Mouse (Mus musculus) midbrain, embryonic 13.5 days (tissue): ENCODE measurements at regions not wholly inside any gene's neighbourhood (a gene's known extent, or its start where the extent isn't known, plus 50 kb on each side); places are given as distances from the start of the nearest gene placed in this dataset.
A peak's percentile ranks its signal among the peaks of the same experiment; 100 is the strongest.

Experiments used
- ATAC-seq: fragments of 200-750 bp; cut with Nextera tagmentation; 2 replicates; pipeline ENCODE4 v1.8.0; 2017; ENCODE audit warnings: mild to moderate bottlenecking, moderate TSS enrichment, moderate library complexity
- H3K27ac ChIP-seq: fragments of 300-500 bp; sonication (generic); 2 replicates; pipeline ENCODE4 v1.5.1; 2015; ENCODE audit warnings: inconsistent platforms, mild to moderate bottlenecking, moderate library complexity
- H3K27me3 ChIP-seq: fragments of 300-500 bp; sonication (generic); 2 replicates; pipeline ENCODE4 v1.6.1; 2015; ENCODE audit warnings: mild to moderate bottlenecking, inconsistent platforms
- H3K36me3 ChIP-seq: fragments of 300-500 bp; sonication (generic); 2 replicates; pipeline ENCODE4 v1.6.1; 2015; ENCODE audit warnings: mild to moderate bottlenecking, inconsistent platforms
- H3K4me1 ChIP-seq: fragments of 300-500 bp; sonication (generic); replicated peaks from 2 replicates; pipeline ENCODE4 v1.6.1; 2015; ENCODE audit warnings: inconsistent platforms
- H3K4me2 ChIP-seq: fragments of 300-500 bp; sonication (generic); replicated peaks from 2 replicates; pipeline ENCODE4 v1.6.1; 2015; ENCODE audit warnings: moderate library complexity, mild to moderate bottlenecking, inconsistent platforms
- H3K4me3 ChIP-seq: fragments of 300-500 bp; sonication (generic); replicated peaks from 2 replicates; pipeline ENCODE4 v1.5.1; 2015; ENCODE audit warnings: mild to moderate bottlenecking, inconsistent platforms
- H3K9ac ChIP-seq: fragments of 300-500 bp; sonication (generic); replicated peaks from 2 replicates; pipeline ENCODE4 v1.6.1; 2015; ENCODE audit warnings: mild to moderate bottlenecking, inconsistent platforms
- H3K9me3 ChIP-seq: fragments of 300-500 bp; sonication (generic); 2 replicates; pipeline ENCODE4 v1.6.1; 2016; ENCODE audit warnings: mild to moderate bottlenecking, inconsistent platforms
- WGBS: fragments of 180-500 bp; shearing (Covaris S2); methylation state at CpG from one replicate; pipeline ENCODE4 v1.1.7; 2015; 5-methylcytosine and 5-hydroxymethylcytosine counted together

- WGBS: 97% methylated on average over 2 of the region's 2 CpGs
- Histone ChIP-seq H3K36me3 (no peaks in the 10 kb centered on the region), H3K4me2 (no peak overlapping the region), H3K9ac (no peak overlapping the region), H3K27ac (no peak overlapping the region), H3K4me3 (no peak overlapping the region), H3K4me1 (no peaks in the 10 kb centered on the region), H3K27me3 (no peaks in the 10 kb centered on the region), H3K9me3 (no peaks in the 10 kb centered on the region)
- no peak for ATAC-seq
Observed at GRCm38 (mm10) chr13:34498910-34499309, 153.9 kb upstream of the Slc22a23 start.

DNA sequence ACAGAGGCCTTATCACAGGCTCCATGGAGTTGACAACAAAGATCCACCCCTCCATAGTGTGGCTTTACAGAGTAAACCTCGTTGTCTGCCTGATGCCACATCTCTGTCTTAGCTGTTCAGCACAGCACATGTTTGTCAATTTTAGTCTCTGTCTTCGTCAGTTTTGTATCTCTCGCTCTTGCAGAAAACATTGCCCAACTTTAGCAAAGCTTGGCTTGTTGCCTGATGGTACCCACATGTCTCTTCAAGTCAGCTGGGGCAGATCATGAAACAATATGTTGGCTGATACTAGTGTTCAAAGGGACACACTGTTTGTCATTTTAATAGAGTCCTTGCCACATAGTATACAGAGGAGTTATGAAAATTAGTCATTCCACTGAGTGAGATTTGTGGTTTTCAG is 152.7 kb upstream of the Slc22a23 start:
- no peak for ATAC-seq
- Histone ChIP-seq H3K9me3 (no peaks in the 10 kb centered on the region), H3K27ac (no peak overlapping the region), H3K4me3 (no peak overlapping the region), H3K4me2 (no peak overlapping the region), H3K4me1 (no peaks in the 10 kb centered on the region), H3K9ac (no peak overlapping the region), H3K36me3 (no peaks in the 10 kb centered on the region), H3K27me3 (no peaks in the 10 kb centered on the region)
- 88% methylated on average over 3 of the region's 3 CpGs for WGBS

GRCm38 (mm10) chr13:34484831-34485230 is 139.8 kb upstream of the Slc22a23 start:
- Histone ChIP-seq H3K9ac (no peak overlapping the region), H3K27ac (no peak overlapping the region), H3K4me3 (no peak overlapping the region), H3K4me1 (no peaks in the 10 kb centered on the region), H3K4me2 (no peak overlapping the region), H3K27me3 (no peaks in the 10 kb centered on the region), H3K9me3 (no peaks in the 10 kb centered on the region), H3K36me3 (no peaks in the 10 kb centered on the region)
- no peak for ATAC-seq
- WGBS: 95% methylated on average over 1 of the region's 1 CpGs

GRCm38 (mm10) chr13:34481461-34481860 is 136.5 kb upstream of the Slc22a23 start:
- no peak overlapping the region for H3K9ac ChIP-seq

GRCm38 (mm10) chr13:34470410-34470809 is 125.4 kb upstream of the Slc22a23 start:
- Histone ChIP-seq H3K36me3 (no peaks in the 10 kb centered on the region), H3K27me3 (no peaks in the 10 kb centered on the region), H3K4me2 (no peak overlapping the region), H3K27ac (no peak overlapping the region), H3K4me1 (peaks cover 7% of the 10 kb centered on the region; the same call in 1 of the 2 replicates), H3K4me3 (no peak overlapping the region), H3K9me3 (no peaks in the 10 kb centered on the region), H3K9ac (no peak overlapping the region)
- ATAC-seq: no peak
- WGBS: 68% methylated on average over 1 of the region's 1 CpGs

More at GRCm38 (mm10) chr13:34481461-34481860, 136.5 kb upstream of the Slc22a23 start:
- 85% methylated on average over 10 of the region's 10 CpGs for WGBS
- H3K27ac ChIP-seq: no peak overlapping the region
- H3K36me3 ChIP-seq: no peaks in the 10 kb centered on the region
- no peaks in the 10 kb centered on the region for H3K27me3 ChIP-seq
- H3K4me3 ChIP-seq: no peak overlapping the region
- H3K4me1 ChIP-seq: no peaks in the 10 kb centered on the region
- no peak overlapping the region for H3K4me2 ChIP-seq
- no peak for ATAC-seq
- no peaks in the 10 kb centered on the region for H3K9me3 ChIP-seq

DNA sequence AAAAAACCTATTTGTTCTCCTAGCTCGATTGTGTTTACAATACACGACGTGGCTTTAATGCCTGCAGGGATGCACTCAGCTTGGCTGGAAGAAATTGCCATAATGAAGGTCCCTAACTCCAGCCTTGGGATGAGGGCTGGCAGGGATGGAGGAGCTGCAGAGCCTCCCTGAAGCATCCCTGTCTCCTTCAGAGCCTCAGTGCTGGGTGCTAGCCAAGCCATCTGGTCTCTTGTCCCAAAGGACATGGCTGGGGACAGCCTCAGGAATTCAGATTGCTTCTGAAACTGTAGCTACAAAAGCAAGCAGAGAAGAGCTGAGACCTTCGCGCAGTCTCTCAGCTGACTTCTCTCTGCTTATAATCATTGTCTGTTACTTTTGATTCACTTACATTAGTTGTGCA is 124.6 kb upstream of the Slc22a23 start:
- no peak overlapping the region for H3K4me2 ChIP-seq
- H3K9ac ChIP-seq: no peak overlapping the region
- no peaks in the 10 kb centered on the region for H3K9me3 ChIP-seq
- no peak for ATAC-seq
- no peaks in the 10 kb centered on the region for H3K27me3 ChIP-seq
- no peaks in the 10 kb centered on the region for H3K36me3 ChIP-seq
- WGBS: 78% methylated on average over 5 of the region's 5 CpGs
- no peak overlapping the region for H3K4me3 ChIP-seq
- no peak overlapping the region for H3K27ac ChIP-seq
- H3K4me1 ChIP-seq: peaks cover 7% of the 10 kb centered on the region; the same call in 1 of the 2 replicates

DNA sequence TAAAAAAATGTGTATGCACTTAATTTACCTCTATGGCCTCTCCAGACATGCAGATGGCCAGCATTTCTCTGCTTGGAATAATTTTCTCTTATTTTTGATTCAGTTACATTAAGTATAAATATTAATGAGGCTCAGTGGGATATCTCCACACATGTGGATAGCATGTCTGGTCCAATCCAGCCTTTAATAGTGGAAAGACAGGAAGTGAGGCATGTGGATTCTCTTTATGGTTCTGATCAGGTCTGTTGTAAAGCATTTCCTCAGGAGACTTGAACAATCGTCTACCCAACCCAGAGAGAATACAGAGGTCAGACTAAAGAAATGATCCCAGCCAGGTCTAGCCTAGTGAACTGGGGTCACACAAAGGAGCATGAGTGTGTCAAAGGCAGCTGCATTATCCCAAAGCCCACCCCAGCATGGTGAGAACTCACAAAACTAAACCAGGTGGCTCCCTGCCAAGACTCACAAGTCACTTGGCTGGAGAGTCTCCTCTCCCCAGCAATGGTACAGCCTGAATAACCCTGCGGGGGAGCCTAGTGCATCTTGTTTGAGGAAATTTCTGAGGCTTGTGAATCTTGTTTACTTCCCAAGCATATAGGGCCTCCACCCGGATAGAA is 123.3 kb upstream of the Slc22a23 start:
- Histone ChIP-seq H3K27ac (no peak overlapping the region), H3K4me3 (no peak overlapping the region), H3K27me3 (no peaks in the 10 kb centered on the region), H3K9ac (no peak overlapping the region), H3K36me3 (no peaks in the 10 kb centered on the region), H3K4me1 (peaks cover 9% of the 10 kb centered on the region), H3K4me2 (no peak overlapping the region), H3K9me3 (no peaks in the 10 kb centered on the region)
- ATAC-seq: no peak
- WGBS: 64% methylated on average over 3 of the region's 3 CpGs

DNA sequence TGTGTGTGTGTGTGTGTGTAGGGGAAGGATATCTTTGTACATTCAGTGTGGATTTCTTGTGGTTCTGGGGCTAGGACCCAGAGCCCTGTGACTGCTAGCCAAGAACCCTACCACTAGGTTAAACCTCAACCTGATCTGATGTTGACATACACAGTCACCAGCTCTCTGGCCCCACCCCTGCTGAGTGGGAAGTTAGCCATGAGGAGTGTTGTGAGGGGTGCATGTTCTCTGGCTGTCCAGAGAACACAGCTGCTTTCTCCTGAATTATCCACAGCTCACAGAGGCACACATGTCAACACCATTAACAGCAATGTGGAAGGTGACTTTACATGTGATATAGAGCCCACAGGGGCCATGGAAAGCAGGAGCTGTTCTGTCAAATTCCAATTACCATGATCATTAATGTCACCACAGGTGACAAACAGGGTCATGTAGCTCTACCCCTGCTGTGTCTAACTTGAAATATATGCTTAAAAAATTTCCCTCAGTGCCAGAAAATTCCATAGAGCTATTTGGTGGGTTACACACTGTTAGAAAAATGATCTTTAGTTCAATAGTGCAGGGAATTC is 121.0 kb upstream of the Slc22a23 start:
- ATAC-seq: no peak
- Histone ChIP-seq H3K4me1 (peaks cover 18% of the 10 kb centered on the region), H3K27me3 (no peaks in the 10 kb centered on the region), H3K27ac (no peak overlapping the region), H3K9ac (no peak overlapping the region), H3K4me3 (no peak overlapping the region), H3K9me3 (no peaks in the 10 kb centered on the region), H3K36me3 (no peaks in the 10 kb centered on the region), H3K4me2 (no peak overlapping the region)

GRCm38 (mm10) chr13:34465456-34465855 is 120.5 kb upstream of the Slc22a23 start:
- WGBS: 83% methylated on average over 5 of the region's 5 CpGs

GRCm38 (mm10) chr13:34464221-34464620 is 119.2 kb upstream of the Slc22a23 start:
- H3K9me3 ChIP-seq: no peaks in the 10 kb centered on the region
- WGBS: 95% methylated on average over 4 of the region's 4 CpGs
- ATAC-seq: no peak
- H3K27ac ChIP-seq: no peak overlapping the region
- H3K9ac ChIP-seq: no peak overlapping the region
- no peak overlapping the region for H3K4me2 ChIP-seq
- H3K4me3 ChIP-seq: no peak overlapping the region
- H3K36me3 ChIP-seq: no peaks in the 10 kb centered on the region
- peaks cover 15% of the 10 kb centered on the region for H3K4me1 ChIP-seq
- no peaks in the 10 kb centered on the region for H3K27me3 ChIP-seq

More at GRCm38 (mm10) chr13:34465456-34465855, 120.5 kb upstream of the Slc22a23 start:
- no peak for ATAC-seq
- Histone ChIP-seq H3K9ac (no peak overlapping the region), H3K36me3 (no peaks in the 10 kb centered on the region), H3K27ac (no peak overlapping the region), H3K4me3 (no peak overlapping the region), H3K27me3 (no peaks in the 10 kb centered on the region), H3K4me2 (no peak overlapping the region), H3K9me3 (no peaks in the 10 kb centered on the region), H3K4me1 (peaks cover 18% of the 10 kb centered on the region)

DNA sequence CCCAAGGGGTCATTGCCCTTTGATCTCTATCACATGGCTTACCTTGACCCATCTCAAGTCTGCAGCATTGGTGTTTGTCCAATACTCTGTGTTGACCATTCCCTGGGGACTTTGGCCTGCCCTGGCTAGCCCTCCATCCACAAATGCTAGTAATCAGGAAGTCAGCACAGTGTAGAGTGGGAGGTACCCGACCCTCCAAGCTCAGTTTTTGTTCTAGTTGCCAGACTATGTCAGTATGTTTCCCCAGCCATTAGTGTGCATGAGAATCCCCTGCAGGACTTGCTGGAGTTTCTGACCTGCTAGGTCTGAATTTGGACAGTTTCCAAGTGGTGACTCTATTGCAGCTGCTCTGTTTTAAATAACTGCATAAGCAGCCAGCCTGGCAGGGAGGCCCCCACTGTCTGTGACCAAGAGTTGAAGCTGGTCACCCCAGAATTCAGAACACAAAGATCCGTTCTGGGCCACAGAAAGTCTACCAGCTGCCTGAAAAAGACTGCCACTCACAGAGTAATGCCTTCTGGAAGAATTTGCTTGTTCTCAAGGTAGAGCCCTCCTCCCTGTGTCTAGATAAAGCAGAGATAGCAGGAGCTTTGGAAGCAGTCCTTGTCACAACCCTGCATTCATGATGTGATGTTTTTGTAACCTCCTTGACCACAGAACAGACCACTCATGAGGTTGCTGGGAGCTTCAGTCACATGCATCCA is 118.0 kb upstream of the Slc22a23 start:
- no peak overlapping the region for H3K4me2 ChIP-seq
- peak overlapping the region; percentile 39; the same call in 1 of the 2 replicates for H3K27ac ChIP-seq
- peak; percentile 80 for ATAC-seq
- H3K4me1 ChIP-seq: peaks cover 11% of the 10 kb centered on the region
- no peaks in the 10 kb centered on the region for H3K9me3 ChIP-seq
- H3K36me3 ChIP-seq: no peaks in the 10 kb centered on the region
- 37% methylated on average over 2 of the region's 2 CpGs for WGBS
- H3K4me3 ChIP-seq: no peak overlapping the region
- no peaks in the 10 kb centered on the region for H3K27me3 ChIP-seq
- no peak overlapping the region for H3K9ac ChIP-seq

- Histone ChIP-seq H3K4me2 (no peak overlapping the region), H3K9ac (no peak overlapping the region), H3K27me3 (no peaks in the 10 kb centered on the region), H3K27ac (no peak overlapping the region), H3K4me1 (peaks cover 11% of the 10 kb centered on the region), H3K9me3 (no peaks in the 10 kb centered on the region), H3K36me3 (no peaks in the 10 kb centered on the region), H3K4me3 (no peak overlapping the region)
- peak; percentile 24; the same call in 1 of the 2 replicates for ATAC-seq
- 80% methylated on average over 6 of the region's 6 CpGs for WGBS
Observed at GRCm38 (mm10) chr13:34462206-34462807, 117.3 kb upstream of the Slc22a23 start.
